Mouse (Mus musculus) heart, postnatal 14 days (tissue): ENCODE measurements around the gene 1600012H06Rik. TPM values are rescaled to one million over a fixed set of nuclear protein-coding genes. Genes with fewer than 3 reads are reported as not detected.
"Not testable (repeated sequence)": the region's sequence is repeated elsewhere in the genome, so short reads cannot be mapped to it uniquely, and the experiment has no call there.

Experiments
- DNase-seq, 2 experiments: peaks; one replicate each; pipeline ENCODE4 v3.0.0; 2021 to 2022
- intact Hi-C: fragments of 180-260 bp; cut with DNase I; formaldehyde crosslinking; loops from one replicate; pipeline ENCODE4 v1.15.1; 2025
- long read RNA-seq, 2 experiments: library from polyadenylated mRNA; stranded (forward); transcript quantifications; one replicate each; pipeline ENCODE4 v2.0.0; 2021
- total RNA-seq, 2 experiments: library from RNA; stranded (reverse); gene quantifications; 2 replicates each; pipeline ENCODE4 v1.2.3; 2021

1600012H06Rik gene
- total RNA-seq, result 10 to 100 TPM; 13.1 to 14.6 TPM
- long read RNA-seq, experiment 1, transcript 1600012H06Rik-201 (2 exons, 2,506 nt), result major isoform, 17 of 44 reads
- long read RNA-seq, experiment 1, transcript 1600012H06Rik-202 (2 exons, 2,523 nt), result minor isoform, 5 of 44 reads
- long read RNA-seq, experiment 1, partial matches to known transcripts, result 0 of 44 reads
- long read RNA-seq, experiment 1, other reads (novel, unspliced or antisense), result 19 of 44 reads
- long read RNA-seq, experiment 2, transcript 1600012H06Rik-202 (2 exons, 2,523 nt), result major isoform, 7 of 33 reads
- long read RNA-seq, experiment 2, transcript 1600012H06Rik-201 (2 exons, 2,506 nt), result major isoform, 7 of 33 reads
- long read RNA-seq, experiment 2, partial matches to known transcripts, result 0 of 33 reads
- long read RNA-seq, experiment 2, other reads (novel, unspliced or antisense), result 18 of 33 reads

DNA sequence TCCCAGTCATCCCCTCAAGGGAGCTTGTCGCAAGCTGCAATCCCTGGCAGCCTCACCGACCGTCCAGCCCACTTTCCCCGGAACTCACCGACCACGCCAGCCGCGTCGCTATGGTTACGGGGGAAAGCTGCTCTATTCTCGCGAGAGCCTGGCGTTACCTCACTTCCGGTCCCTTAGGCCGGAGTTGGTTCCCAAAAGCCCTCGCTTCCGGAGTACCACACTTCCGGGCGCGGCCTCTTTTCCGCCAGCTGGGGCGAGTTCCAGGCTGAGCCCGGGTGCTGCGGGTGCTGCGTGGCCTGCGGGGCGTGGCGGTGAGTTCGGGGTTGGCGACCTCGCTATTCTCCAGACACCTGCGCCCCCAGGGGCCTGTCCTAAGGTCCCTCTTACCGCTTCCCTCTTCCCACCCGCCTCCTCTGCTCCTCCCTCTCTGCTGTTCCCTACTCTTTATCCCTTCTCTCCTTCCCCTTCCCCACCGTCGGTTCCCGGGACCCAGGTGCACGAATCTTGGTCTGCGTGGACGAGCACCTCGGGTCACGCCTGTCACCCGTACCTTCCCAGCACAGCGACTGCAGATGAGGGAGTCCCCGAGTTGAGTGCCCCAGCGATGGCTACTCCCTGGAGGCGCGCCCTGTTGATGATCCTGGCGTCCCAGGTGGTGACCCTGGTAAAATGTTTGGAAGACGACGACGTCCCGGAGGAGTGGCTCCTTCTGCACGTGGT, at the start of gene 1600012H06Rik, which contains the start of gene Wdr27:
1600012H06Rik (plus strand) TSS at position 176 of the 720 bp plus-strand sequence.
Wdr27 (minus strand) TSS at position 150 of the 720 bp plus-strand sequence.
- DNase-seq, result peak; percentile 99 to 100
- intact Hi-C loops, result no loop called here

- intact Hi-C loops, result not testable (repeated sequence)
These were observed 47.9 kb upstream of the 1600012H06Rik start for GRCm38 (mm10) chr17:14895058-14895457.

GRCm38 (mm10) chr17:14898972-14899371, 44.0 kb upstream of the 1600012H06Rik start:
- no peak for DNase-seq
- intact Hi-C loops, result no loop called here

More at GRCm38 (mm10) chr17:14895058-14895457, 47.9 kb upstream of the 1600012H06Rik start:
- not testable (repeated sequence) for DNase-seq

GRCm38 (mm10) chr17:14903212-14903611, 39.8 kb upstream of the 1600012H06Rik start:
- intact Hi-C loops, result no loop called here

GRCm38 (mm10) chr17:14904206-14904605, 38.8 kb upstream of the 1600012H06Rik start:
- intact Hi-C loops, result loop anchor here (1.0 kb wide), 1 partner anchor 359 kb away; no protein-coding TSS in a partner anchor
- DNase-seq, result no peak

More at GRCm38 (mm10) chr17:14903212-14903611, 39.8 kb upstream of the 1600012H06Rik start:
- no peak for DNase-seq

DNA sequence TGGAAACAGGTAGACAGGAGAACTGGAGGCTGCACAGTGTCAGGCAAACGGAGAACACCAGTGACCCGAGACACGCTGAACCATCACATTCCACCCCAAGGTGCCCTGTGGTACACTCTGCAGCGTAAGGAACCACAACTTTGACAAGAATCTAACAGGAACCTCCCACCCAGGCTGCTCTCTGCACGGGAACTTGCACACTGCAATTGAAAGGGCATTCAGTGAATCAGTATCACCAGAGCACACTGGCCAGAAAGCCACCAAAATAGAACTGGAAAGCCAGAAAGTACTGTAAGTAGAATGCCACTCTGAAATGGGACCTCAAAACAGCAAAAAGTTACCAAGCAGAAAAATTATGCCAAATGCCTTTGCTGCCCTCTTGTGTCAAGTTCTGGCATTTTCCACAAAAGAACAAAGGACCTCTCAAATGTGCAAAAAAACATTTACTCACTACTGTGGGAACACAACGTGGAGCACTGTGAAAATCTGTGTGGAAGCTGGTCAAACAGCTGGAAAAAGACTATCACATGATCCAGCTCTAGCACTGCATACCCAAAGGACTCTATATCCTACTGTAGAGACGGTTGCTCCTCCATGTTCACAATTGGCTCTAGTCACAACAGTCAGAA, 38.2 kb upstream of the 1600012H06Rik start:
- intact Hi-C loops, result loop anchor here (1.0 to 5.0 kb wide), 4 partner anchors 359 to 672 kb away; no protein-coding TSS in a partner anchor
- DNase-seq, result peak; percentile 66 to 84

- intact Hi-C loops, result loop anchor here (5.0 kb wide), 2 partner anchors 619 to 674 kb away; no protein-coding TSS in a partner anchor
- DNase-seq, result no peak
These were observed 36.4 kb upstream of the 1600012H06Rik start for GRCm38 (mm10) chr17:14906611-14907010.

DNA sequence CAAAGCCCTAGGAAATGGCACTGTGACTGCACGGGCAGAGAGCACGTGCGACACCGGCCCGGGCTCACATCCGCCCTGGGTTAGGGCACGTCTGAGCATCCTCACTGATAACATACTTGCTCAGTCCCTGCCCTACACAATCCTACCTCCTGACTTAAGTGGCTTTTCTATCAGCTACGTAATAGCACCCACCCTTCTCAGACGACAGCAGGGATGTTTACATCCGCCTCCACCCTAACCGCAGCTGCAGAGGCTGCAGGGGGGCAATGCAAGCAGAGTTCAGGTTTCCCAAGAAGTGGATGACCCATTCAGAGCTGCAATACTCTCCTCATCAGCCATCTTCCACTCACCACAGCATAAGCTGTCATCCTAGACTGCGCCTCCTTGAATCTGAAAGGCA, 35.8 kb upstream of the 1600012H06Rik start:
- DNase-seq, result no peak
- intact Hi-C loops, result loop anchor here (5.0 kb wide), 2 partner anchors 620 to 675 kb away; no protein-coding TSS in a partner anchor

DNA sequence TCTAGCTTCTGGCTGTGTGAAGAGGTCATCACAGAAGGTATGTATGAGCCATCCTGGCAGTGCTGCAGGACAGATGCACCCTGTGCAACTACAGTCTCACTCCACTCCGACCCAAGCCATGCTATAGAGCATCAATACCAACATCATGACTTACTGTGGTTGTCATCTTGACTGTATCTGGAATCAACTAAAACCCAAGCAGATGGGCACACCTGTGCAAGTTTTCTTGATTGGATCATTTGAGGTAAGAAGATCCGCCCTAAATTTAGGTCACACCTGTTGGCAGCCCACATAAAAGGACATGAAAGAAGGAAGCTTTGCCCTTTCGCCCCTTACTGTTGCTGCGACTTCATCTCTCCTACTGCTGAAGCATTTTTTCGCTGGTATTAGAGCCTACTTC, 33.7 kb upstream of the 1600012H06Rik start:
- intact Hi-C loops, result loop anchor here (5.0 kb wide), 2 partner anchors 622 to 677 kb away; no protein-coding TSS in a partner anchor
- DNase-seq, result no peak

- no peak for DNase-seq
- intact Hi-C loops, result no loop called here
These were observed 32.2 kb upstream of the 1600012H06Rik start for GRCm38 (mm10) chr17:14910771-14911170.

DNA sequence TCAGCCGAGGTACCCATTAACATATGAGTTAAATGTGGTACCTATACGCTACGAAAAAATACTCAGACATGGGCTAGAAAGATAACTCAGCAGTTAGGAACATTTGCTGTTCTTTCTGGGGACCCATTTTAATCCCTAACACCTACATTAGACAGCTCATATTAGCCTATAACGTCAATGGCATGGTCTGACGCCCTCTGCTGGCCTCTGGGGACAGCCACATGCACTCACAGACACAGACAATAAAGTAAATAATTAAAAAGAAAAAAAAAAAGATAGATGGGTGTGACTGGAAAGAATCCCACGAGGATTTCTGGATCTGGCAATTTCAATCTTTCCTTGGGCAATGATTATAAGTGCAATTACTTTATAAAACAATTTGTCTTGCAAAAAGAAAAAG, 30.6 kb upstream of the 1600012H06Rik start:
- intact Hi-C loops, result no loop called here
- no peak for DNase-seq

DNA sequence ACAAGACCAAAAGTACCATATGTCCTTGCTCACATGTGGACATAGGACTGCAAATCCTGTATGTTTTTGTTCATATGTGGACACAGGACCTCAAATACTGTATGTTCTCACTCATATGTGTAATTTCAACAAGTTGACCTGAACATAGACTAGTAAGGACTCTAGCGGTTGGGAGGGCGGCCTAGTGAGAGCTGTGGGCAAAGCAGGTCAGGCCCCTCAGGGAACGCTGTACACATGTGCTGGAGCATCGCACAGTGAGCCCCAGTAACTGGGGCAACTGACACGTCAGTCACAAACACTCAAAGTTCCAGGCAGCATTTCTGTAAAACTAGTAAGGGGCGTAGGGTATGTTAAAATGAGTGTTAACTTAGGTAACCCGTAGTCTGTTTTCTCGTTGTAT, 30.0 kb upstream of the 1600012H06Rik start:
- intact Hi-C loops, result no loop called here
- DNase-seq, result no peak

DNA sequence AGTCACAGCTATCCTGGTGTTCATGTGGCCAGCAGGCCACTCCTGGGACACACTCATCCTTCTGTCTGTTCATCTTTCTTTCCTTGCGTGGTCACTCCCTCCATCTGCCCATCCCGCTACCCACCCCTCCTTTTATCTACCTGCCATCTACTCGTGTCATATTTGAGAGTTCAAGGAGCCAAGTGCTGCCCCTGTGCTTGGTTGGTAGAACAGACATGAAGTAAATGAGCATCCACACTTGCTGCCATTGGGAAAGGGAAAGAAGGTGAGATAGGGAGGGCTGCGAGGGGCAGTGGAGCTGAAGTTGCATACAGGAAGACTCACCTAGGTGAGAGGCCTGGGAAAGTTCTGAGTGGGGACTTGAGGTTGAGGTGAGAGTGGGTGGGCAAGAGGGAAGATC, 28.6 kb upstream of the 1600012H06Rik start:
- intact Hi-C loops, result no loop called here
- no peak for DNase-seq

DNA sequence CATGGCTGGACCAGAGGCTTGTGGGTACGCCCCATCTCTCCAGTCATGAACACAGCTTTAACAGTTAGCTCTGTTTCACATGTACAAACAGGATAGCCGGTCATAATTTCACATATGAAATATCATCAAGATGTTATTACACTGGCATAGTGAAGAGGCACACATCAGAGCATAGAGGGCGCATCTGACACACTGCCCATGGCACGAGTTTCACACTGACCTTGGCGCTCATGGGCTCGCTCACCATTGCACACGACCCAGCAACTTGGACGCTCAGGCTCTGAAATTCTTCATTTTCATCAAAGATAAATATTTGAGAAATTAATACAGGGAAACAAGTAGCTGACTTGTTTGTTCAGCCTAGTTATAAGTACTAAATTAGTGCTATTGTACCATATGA, 25.1 kb upstream of the 1600012H06Rik start:
- no peak for DNase-seq
- intact Hi-C loops, result no loop called here

- intact Hi-C loops, result no loop called here
- DNase-seq, result no peak
These were observed 21.4 kb upstream of the 1600012H06Rik start for GRCm38 (mm10) chr17:14921582-14921981.

DNA sequence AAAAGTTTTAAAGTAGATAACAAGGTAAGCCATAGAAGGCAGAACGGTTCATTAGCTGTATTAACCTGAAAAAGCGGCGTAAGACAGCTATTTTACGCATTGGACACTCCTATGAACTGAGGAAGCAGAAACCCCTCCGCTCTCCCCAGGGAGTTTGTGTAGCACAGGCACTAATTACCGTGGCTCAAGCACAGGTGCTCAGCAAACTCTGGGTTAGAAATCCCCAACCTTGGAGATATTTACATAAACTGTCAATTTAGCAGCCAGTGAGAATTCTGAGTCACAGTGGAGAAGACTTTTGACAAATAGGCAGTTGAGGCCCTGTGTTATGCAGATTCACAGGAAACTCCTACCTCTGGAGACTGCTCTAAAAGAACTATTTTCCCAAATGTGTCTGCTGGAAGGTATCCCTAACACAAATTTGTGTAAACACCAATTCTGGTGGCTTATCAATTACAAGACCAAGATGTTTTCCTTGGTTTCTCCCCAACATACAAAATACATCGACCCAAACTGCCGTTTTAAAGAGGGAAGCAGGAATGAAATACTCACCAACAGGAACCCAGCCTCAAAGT, 15.3 kb upstream of the 1600012H06Rik start:
- intact Hi-C loops, result no loop called here
- no peak for DNase-seq

DNA sequence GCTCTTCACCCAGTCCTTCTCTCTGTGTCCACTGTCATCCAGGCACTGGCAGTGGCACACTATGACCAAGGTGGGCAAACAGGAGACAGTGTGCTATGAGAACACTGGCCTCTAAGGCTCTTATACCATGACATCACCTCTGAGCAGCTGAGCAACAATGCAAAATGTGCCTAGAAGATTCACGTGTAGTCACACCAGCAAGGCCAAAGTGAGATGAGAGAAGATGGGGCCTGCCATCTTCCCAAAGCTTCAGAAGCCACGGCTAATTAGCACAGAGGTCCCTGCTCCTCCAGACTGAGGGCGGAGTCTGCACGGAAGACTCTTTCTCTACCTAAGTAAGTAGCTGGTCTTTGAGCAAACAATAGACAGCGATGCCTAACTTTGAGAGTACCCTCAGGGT, 14.4 kb upstream of the 1600012H06Rik start:
- intact Hi-C loops, result no loop called here
- DNase-seq, result no peak

DNA sequence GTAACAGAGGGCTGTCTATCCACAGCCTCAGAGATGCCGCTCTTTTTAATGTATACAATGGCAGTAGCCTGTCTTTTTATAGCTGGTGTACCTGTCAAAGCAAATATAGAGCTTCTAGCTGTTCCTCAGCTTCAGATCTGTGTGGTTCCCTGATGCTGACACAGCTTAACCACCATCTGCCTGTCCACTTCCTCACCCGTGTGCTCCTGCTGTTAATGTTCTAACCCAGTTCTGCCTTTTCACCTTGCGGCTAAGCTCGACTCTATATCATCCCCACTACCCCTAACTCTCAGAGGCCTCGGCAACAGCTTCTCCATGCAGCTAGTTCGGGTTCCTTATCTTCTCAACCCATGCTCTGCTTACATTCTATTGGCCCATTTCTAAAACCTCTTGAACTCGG, 12.3 kb upstream of the 1600012H06Rik start:
- intact Hi-C loops, result no loop called here
- DNase-seq, result no peak

DNA sequence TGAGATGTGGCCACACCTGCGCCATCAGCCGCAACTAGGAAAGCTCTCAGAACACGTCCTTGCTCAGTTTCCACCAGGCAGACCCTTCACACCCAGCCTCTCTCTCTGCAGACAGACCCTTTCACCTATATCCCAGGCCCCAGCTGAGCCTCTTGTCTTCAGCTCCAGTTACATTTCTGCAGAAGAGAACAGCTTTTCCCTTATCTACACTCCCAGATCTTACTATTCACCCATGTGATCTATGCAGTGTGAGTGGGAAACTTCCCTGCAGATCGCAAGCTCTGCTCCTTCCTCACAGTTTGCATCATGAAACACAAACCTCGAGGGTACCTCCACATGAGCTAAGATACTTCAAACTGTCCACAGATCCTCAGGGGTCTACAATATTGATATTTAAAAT, 11.5 kb upstream of the 1600012H06Rik start:
- DNase-seq, result no peak
- intact Hi-C loops, result no loop called here

- intact Hi-C loops, DNase-seq: not testable (repeated sequence)
These were observed 7.7 kb upstream of the 1600012H06Rik start for GRCm38 (mm10) chr17:14935280-14935679.
